Mouse (Mus musculus): Measurements from ENCODE around the gene Tstd2. TPM values are rescaled to one million over a fixed set of nuclear protein-coding genes. Genes with fewer than 3 reads are reported as not detected.

Tstd2 gene
- polyA plus RNA-seq, 1 experiment, result 6.5 TPM

DNA sequence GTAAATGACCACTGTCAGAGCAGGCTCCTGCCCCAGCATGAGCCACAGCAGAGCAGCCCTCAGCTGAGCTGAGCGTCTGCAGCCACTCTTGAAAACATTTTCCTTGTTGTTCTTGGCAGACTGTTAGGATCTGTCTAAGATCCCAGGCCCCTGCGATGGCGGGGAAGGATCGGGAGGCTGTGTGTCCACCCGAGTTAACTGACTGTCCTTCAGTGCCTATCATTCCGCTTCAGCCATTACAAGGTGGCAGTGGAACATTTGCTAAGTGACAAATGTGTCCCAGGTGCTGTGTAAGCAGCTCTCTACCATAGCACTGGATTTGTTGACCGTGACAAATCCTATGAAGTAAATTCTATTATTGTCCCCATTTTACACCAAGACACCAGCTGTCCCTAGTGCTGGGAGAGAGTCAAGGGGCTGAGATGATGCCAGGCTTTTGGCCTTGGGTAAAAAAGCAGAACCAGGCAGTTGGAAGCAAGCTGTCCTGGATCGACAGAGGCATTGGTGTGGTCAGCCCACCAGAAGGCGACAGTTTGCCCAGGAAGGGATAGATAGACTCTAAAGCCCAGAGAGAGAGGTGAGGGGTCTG lies 53.2 kb downstream of the Tstd2 start:
- 0 out of 2 replicates have a peak, but pooled peaks cover 3% of the 10 kb centered on the region for H3K4me1 ChIP-seq (ENCODE audit: control insufficient read depth, insufficient read depth, insufficient read length, low read length)
- no peaks in the 10 kb centered on the region for H3K27me3 ChIP-seq (ENCODE audit: control insufficient read depth, insufficient read depth, low read length)
- no peak overlapping the region for H3K27ac ChIP-seq (ENCODE audit: insufficient read depth, low read depth, low read length)
- TF ChIP-seq POLR2A (IDR thresholded peaks at IDR 0.05; ENCODE audit: low read depth, low read length) (no peak), CTCF (IDR thresholded peaks at IDR 0.05; ENCODE audit: extremely low read depth, insufficient read length, insufficient replicate concordance, low read depth, low read length) (no peak)
- H3K36me3 ChIP-seq (ENCODE audit: control insufficient read depth, insufficient read depth, low read length), result no peaks in the 10 kb centered on the region
- no peak overlapping the region for H3K4me3 ChIP-seq (ENCODE audit: low read depth, low read length)
- 69% methylated on average over 9 of the region's 9 CpGs for WGBS

DNA sequence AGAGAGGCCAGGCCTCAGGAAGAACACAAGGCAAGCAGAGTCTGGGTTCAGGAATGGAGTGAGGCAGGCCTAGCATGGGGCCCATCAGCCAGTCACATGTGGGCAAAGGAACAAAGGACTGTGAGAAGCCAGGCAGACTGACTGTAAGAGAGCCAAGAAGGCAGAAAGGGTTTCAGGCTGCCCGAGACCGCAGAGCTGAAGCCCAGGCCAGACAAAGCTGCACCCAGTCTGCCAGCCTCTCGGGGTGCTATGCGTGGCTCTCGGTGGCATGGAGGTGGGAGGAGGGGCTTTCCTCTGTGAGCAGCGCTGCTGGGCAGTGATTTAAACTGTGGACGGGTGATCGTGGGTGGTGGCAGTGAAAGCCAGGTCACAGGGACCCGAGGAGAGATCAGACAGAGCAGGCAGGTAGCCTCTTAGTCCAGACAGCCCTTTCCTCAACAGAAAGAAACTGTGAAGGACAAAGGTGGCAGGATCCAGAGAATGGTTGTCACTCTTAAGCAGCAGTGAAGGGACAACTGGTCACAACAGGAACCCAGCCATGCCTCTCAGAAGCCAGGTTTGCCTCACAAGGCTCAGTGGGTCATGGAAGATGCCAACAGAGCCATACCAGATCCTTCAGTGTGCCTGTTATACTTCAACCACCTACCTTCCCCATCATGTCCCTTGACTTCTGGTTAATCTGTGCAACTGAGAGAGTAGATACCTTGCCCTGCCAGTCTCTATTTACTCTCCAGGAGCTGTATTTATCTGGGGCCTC lies 53.9 kb downstream of the Tstd2 start:
- TF ChIP-seq POLR2A (IDR thresholded peaks at IDR 0.05; ENCODE audit: low read depth, low read length) (no peak), CTCF (IDR thresholded peaks at IDR 0.05; ENCODE audit: extremely low read depth, insufficient read length, insufficient replicate concordance, low read depth, low read length) (no peak)
- 0 out of 2 replicates have a peak, but pooled peaks cover 3% of the 10 kb centered on the region for H3K4me1 ChIP-seq (ENCODE audit: control insufficient read depth, insufficient read depth, insufficient read length, low read length)
- 67% methylated on average over 9 of the region's 9 CpGs for WGBS
- no peak overlapping the region for H3K4me3 ChIP-seq (ENCODE audit: low read depth, low read length)
- no peaks in the 10 kb centered on the region for H3K36me3 ChIP-seq (ENCODE audit: control insufficient read depth, insufficient read depth, low read length)
- H3K27me3 ChIP-seq (ENCODE audit: control insufficient read depth, insufficient read depth, low read length), result no peaks in the 10 kb centered on the region
- no peak overlapping the region for H3K27ac ChIP-seq (ENCODE audit: insufficient read depth, low read depth, low read length)

DNA sequence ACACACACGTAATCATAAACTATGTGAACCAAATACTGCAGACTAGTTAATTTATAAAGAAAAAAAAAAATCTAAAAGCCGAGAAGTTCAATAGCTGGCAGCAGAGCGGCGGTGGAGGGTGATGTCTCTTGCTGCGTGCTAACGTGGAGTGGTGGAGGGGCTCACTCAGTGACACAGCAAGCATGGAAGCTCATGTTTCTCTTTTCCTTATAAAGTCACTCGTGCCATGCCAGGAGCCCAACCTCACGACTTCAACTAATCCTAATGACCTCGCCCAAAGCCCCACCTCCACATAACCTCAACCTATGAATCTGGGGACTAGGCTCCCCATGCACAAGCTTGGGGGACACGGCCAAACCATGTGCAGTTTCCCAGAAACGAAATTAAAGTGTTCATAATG lies 55.9 kb downstream of the Tstd2 start:
- Histone ChIP-seq H3K27ac (ENCODE audit: insufficient read depth, low read depth, low read length) (no peak overlapping the region), H3K36me3 (ENCODE audit: control insufficient read depth, insufficient read depth, low read length) (no peaks in the 10 kb centered on the region), H3K27me3 (ENCODE audit: control insufficient read depth, insufficient read depth, low read length) (no peaks in the 10 kb centered on the region), H3K4me1 (ENCODE audit: control insufficient read depth, insufficient read depth, insufficient read length, low read length) (no peaks in the 10 kb centered on the region), H3K4me3 (ENCODE audit: low read depth, low read length) (no peak overlapping the region)
- 62% methylated on average over 11 of the region's 11 CpGs for WGBS
- no peak for TF ChIP-seq CTCF (IDR thresholded peaks at IDR 0.05; ENCODE audit: extremely low read depth, insufficient read length, insufficient replicate concordance, low read depth, low read length)
- no peak for TF ChIP-seq POLR2A (IDR thresholded peaks at IDR 0.05; ENCODE audit: low read depth, low read length)

DNA sequence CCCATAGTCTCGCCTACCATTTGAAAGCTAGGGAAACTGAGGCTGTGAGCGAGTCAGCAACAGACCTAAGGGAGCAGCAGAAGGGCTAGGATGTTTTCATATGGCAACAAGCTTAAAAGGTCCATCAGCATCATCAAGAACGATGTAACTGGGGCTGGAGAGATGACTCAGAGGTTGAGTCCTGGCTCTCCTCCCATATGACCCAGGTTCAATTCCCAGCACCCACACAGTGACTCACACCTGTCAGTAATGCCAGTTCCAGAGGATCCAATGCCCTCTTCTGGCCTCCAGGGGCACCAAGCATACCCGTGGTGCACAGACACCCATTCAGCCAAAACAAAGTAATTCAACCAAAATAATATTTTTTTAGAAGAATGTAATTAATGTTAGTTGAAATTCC lies 58.2 kb downstream of the Tstd2 start:
- Histone ChIP-seq H3K27ac (ENCODE audit: insufficient read depth, low read depth, low read length) (no peak overlapping the region), H3K4me1 (ENCODE audit: control insufficient read depth, insufficient read depth, insufficient read length, low read length) (no peaks in the 10 kb centered on the region), H3K27me3 (ENCODE audit: control insufficient read depth, insufficient read depth, low read length) (no peaks in the 10 kb centered on the region), H3K36me3 (ENCODE audit: control insufficient read depth, insufficient read depth, low read length) (no peaks in the 10 kb centered on the region), H3K4me3 (ENCODE audit: low read depth, low read length) (no peak overlapping the region)
- TF ChIP-seq POLR2A (IDR thresholded peaks at IDR 0.05; ENCODE audit: low read depth, low read length) (no peak), CTCF (IDR thresholded peaks at IDR 0.05; ENCODE audit: extremely low read depth, insufficient read length, insufficient replicate concordance, low read depth, low read length) (no peak)
- 81% methylated on average over 4 of the region's 4 CpGs for WGBS

DNA sequence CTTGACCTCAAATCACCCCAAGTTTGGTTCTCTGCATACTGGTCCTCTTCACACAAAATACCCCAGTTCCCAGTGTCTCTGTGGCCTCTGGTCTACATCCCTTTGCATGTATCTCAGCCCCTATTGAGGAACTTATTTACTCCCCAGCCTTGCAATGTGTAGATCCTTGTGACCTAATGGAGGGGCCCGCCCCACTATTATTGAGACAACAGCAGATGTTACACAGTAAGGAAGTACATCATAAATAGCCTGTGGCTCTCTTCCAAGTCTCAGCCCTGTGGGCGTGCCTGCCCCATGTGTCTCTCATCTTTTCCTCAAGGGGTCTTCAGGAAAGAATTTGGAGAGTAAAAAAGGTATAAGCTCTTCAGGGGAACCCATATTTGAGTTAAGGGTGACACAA lies 61.6 kb downstream of the Tstd2 start:
- no peaks in the 10 kb centered on the region for H3K36me3 ChIP-seq (ENCODE audit: control insufficient read depth, insufficient read depth, low read length)
- TF ChIP-seq POLR2A (IDR thresholded peaks at IDR 0.05; ENCODE audit: low read depth, low read length), result no peak
- no peak for TF ChIP-seq CTCF (IDR thresholded peaks at IDR 0.05; ENCODE audit: extremely low read depth, insufficient read length, insufficient replicate concordance, low read depth, low read length)
- WGBS, result 9% methylated on average over 2 of the region's 2 CpGs
- 0 out of 2 replicates have a peak overlapping the region, but pooled peaks have one; percentile 23 for H3K27ac ChIP-seq (ENCODE audit: insufficient read depth, low read depth, low read length)
- H3K27me3 ChIP-seq (ENCODE audit: control insufficient read depth, insufficient read depth, low read length), result no peaks in the 10 kb centered on the region
- H3K4me1 ChIP-seq (ENCODE audit: control insufficient read depth, insufficient read depth, insufficient read length, low read length), result no peaks in the 10 kb centered on the region
- H3K4me3 ChIP-seq (ENCODE audit: low read depth, low read length), result no peak overlapping the region

DNA sequence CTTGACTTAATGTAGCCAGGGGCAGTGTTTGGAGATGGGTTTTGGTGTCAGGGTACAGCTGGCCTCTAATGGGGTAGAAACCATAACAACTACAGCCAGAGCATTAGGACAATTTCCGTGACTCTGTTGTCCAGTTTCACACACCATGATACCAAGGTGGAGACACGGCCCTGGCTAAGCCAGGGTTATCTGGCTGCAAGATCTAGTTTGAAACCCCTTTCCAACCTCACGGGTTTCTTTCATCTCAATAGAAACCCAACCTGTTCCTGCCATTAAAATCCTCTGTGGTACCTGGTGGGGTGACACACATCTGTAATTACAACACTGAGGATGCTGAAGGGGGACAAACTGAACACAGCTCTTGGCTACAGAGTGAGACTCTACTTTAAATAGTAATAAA lies 62.8 kb downstream of the Tstd2 start:
- no peaks in the 10 kb centered on the region for H3K36me3 ChIP-seq (ENCODE audit: control insufficient read depth, insufficient read depth, low read length)
- no peaks in the 10 kb centered on the region for H3K4me1 ChIP-seq (ENCODE audit: control insufficient read depth, insufficient read depth, insufficient read length, low read length)
- no peak overlapping the region for H3K4me3 ChIP-seq (ENCODE audit: low read depth, low read length)
- TF ChIP-seq CTCF (IDR thresholded peaks at IDR 0.05; ENCODE audit: extremely low read depth, insufficient read length, insufficient replicate concordance, low read depth, low read length), result no peak
- TF ChIP-seq POLR2A (IDR thresholded peaks at IDR 0.05; ENCODE audit: low read depth, low read length), result no peak
- H3K27me3 ChIP-seq (ENCODE audit: control insufficient read depth, insufficient read depth, low read length), result no peaks in the 10 kb centered on the region
- 82% methylated on average over 3 of the region's 3 CpGs for WGBS
- H3K27ac ChIP-seq (ENCODE audit: insufficient read depth, low read depth, low read length), result no peak overlapping the region

DNA sequence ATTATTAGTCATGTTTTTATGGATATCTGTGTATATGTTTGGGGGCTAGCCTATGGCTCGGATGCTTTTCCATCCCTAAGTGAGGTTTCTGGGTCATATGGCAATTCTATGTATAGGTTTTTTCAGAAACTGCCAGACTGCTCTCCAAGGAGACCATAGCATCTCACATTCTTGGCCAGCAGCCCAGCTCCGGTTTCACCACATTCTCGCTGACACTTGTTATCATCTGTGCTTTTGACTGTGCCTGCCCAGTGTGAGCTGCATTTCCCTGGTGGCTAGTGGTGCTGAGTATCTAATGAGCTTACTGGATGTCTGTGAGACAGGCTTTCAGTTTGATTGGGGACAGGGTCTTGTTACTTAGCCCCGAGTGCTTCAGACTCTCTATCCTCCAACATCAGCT lies 64.8 kb downstream of the Tstd2 start:
- H3K27me3 ChIP-seq (ENCODE audit: control insufficient read depth, insufficient read depth, low read length), result no peaks in the 10 kb centered on the region
- H3K4me1 ChIP-seq (ENCODE audit: control insufficient read depth, insufficient read depth, insufficient read length, low read length), result no peaks in the 10 kb centered on the region
- H3K27ac ChIP-seq (ENCODE audit: insufficient read depth, low read depth, low read length), result no peak overlapping the region
- no peaks in the 10 kb centered on the region for H3K36me3 ChIP-seq (ENCODE audit: control insufficient read depth, insufficient read depth, low read length)
- 47% methylated on average over 4 of the region's 4 CpGs for WGBS
- TF ChIP-seq CTCF (IDR thresholded peaks at IDR 0.05; ENCODE audit: extremely low read depth, insufficient read length, insufficient replicate concordance, low read depth, low read length) (no peak), POLR2A (IDR thresholded peaks at IDR 0.05; ENCODE audit: low read depth, low read length) (no peak)
- H3K4me3 ChIP-seq (ENCODE audit: low read depth, low read length), result no peak overlapping the region
